Mouse (Mus musculus) bone marrow macrophage, adult 2 months (primary cell): ENCODE data around the gene Tgfbr3.

Experiments used
- CTCF ChIP-seq: IDR thresholded peaks from 2 replicates; pipeline ENCODE4 v1.5.1; 2012; ENCODE audit warnings: low read depth, mild to moderate bottlenecking, low read length, moderate library complexity
- POLR2A ChIP-seq: IDR thresholded peaks from 2 replicates; pipeline ENCODE4 v1.6.1; 2012; ENCODE audit warnings: mild to moderate bottlenecking, low read depth, low read length, borderline replicate concordance

DNA sequence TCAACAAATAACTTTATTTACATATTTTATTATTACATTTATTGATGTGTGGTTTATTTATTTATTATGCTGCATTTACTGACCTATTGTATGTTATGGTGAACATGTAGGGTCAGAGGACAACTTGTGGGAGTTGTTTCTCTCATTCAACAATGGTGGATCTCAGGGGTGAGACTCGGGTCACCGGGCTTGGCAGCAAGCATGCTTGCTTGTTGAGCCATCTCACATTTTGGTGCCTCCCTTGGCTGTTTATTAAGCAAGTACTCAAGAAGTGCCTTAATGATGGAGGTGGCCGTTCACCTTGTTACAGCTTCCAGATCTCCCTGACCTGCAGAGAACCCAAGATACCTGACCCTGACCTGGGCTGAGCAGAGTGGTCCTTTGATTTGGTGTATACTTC, 207.4 kb downstream of the Tgfbr3 start:
- no peak for TF ChIP-seq CTCF
- no peak for TF ChIP-seq POLR2A
